Mouse (Mus musculus) lung, adult 2 months (tissue): ENCODE results near the gene Nr4a1.

ENCODE experiments used
- CTCF ChIP-seq: fragments of 200-500 bp; IDR thresholded peaks from 2 replicates; pipeline ENCODE4 v1.5.1; 2011; ENCODE audit warnings: mild to moderate bottlenecking, low read length, control low read depth; ENCODE audit not compliant: insufficient read depth
- POLR2A ChIP-seq: fragments of 200-500 bp; IDR thresholded peaks from 2 replicates; pipeline ENCODE4 v1.6.1; 2011; ENCODE audit warnings: low read depth, mild to moderate bottlenecking, control low read depth, low read length, borderline replicate concordance; ENCODE audit errors: extremely low read depth

- TF ChIP-seq CTCF (no peak), POLR2A (no peak)
These were observed 1.5 kb upstream of the Nr4a1 start for GRCm38 (mm10) chr15:101252614-101253013.
